Mouse (Mus musculus) Patski (cell line): ENCODE measurements around the gene C130074G19Rik. TPM values are rescaled to one million over a fixed set of nuclear protein-coding genes. Genes with fewer than 3 reads are reported as not detected.

Experiments
- ATAC-seq: fragments of 100-300 bp; one replicate; pipeline ENCODE4 v1.8.0; 2021
- CTCF ChIA-PET: fragments of 350-600 bp; sonication (Branson Sonifier 250); formaldehyde crosslinking; loops from one replicate; lab custom pipeline; 2022; ENCODE audit warnings: inconsistent platforms; lab: Charles Lee
- POLR2A ChIA-PET: fragments of 350-600 bp; sonication (Branson Sonifier 250); formaldehyde crosslinking; loops from one replicate; lab custom pipeline; 2022; ENCODE audit warnings: antibody characterized with exemption, inconsistent platforms; lab: Charles Lee
- DNase-seq: peaks from one replicate; pipeline ENCODE4 v3.0.0-alpha.2; 2011; ENCODE audit warnings: low read depth, low spot score
- H3K27me3 ChIP-seq: fragments of 371-371 bp; one replicate; pipeline ENCODE4 v1.5.1; 2021
- CTCF ChIP-seq: fragments of 100-300 bp; IDR thresholded peaks from one replicate; pipeline ENCODE4 v1.5.1; 2021
- in situ Hi-C: fragments of 300-500 bp; cut with MboI; formaldehyde crosslinking; loops from 3 replicates; pipeline ENCODE4 v1.11.1; 2018; ENCODE audit warnings: low pct_unique_long_range_greater_than_20kb, mixed read lengths
- polyA plus RNA-seq: library from polyadenylated mRNA; unstranded; gene quantifications from one replicate; pipeline ENCODE4 v1.2.3, GENCODE M21; 2021

The C130074G19Rik gene
- polyA plus RNA-seq, 1 experiment from 2014 or later, result 0.17 TPM

- ChIA-PET POLR2A (no interaction called here), CTCF (no interaction called here)
- ATAC-seq (no peak), DNase-seq (no peak)
- in situ Hi-C loops, result no loop called here
- no peaks in the 10 kb centered on the region for H3K27me3 ChIP-seq
- no peak for TF ChIP-seq CTCF
Observed at GRCm38 (mm10) chr1:184860276-184860675, 22.7 kb downstream of the C130074G19Rik start.

- H3K27me3 ChIP-seq, result no peaks in the 10 kb centered on the region
- POLR2A ChIA-PET, result no interaction called here
- no peak for TF ChIP-seq CTCF
- in situ Hi-C loops, result no loop called here
- no peak for DNase-seq
- CTCF ChIA-PET, result interaction anchor here (1.3 to 1.7 kb wide), 2 partner anchors 21 to 25 kb away, joined by 3 to 5 read pairs; no protein-coding TSS in a partner anchor
- ATAC-seq, result no peak
Observed at GRCm38 (mm10) chr1:184858253-184858652, 24.8 kb downstream of the C130074G19Rik start.

- in situ Hi-C loops, result no loop called here
- TF ChIP-seq CTCF, result no peak
- ChIA-PET POLR2A (no interaction called here), CTCF (interaction anchor here (1.3 to 1.7 kb wide), 3 partner anchors 26 to 61 kb away, joined by 3 to 5 read pairs (median 3); no protein-coding TSS in a partner anchor)
- ATAC-seq (no peak), DNase-seq (no peak)
- no peaks in the 10 kb centered on the region for H3K27me3 ChIP-seq
Observed at GRCm38 (mm10) chr1:184857216-184857615, 25.8 kb downstream of the C130074G19Rik start.

- ChIA-PET CTCF (interaction anchor here (1.4 to 3.2 kb wide), 8 partner anchors 9 to 339 kb away, joined by 5 to 21 read pairs (median 5); no protein-coding TSS in a partner anchor), POLR2A (no interaction called here)
- DNase-seq, result no peak
- ATAC-seq, result no peak
- TF ChIP-seq CTCF, result no peak
- H3K27me3 ChIP-seq, result no peaks in the 10 kb centered on the region
- in situ Hi-C loops, result loop anchor here (5.0 kb wide), 2 partner anchors 38 to 338 kb away; no protein-coding TSS in a partner anchor
Observed at GRCm38 (mm10) chr1:184853922-184854321, 29.1 kb downstream of the C130074G19Rik start.

- no peak for TF ChIP-seq CTCF
- peak; percentile 32 for ATAC-seq
Observed at GRCm38 (mm10) chr1:184853339-184853738, 29.7 kb downstream of the C130074G19Rik start.

GRCm38 (mm10) chr1:184851741-184852618, 31.0 kb downstream of the C130074G19Rik start:
- in situ Hi-C loops, result loop anchor here (5.0 kb wide), 2 partner anchors 40 to 340 kb away; no protein-coding TSS in a partner anchor
- ATAC-seq (peak; percentile 75), DNase-seq (no peak)
- H3K27me3 ChIP-seq, result no peaks in the 10 kb centered on the region
- POLR2A ChIA-PET, result no interaction called here
- no peak for TF ChIP-seq CTCF
- CTCF ChIA-PET, result interaction anchor here (1.2 to 3.2 kb wide), 8 partner anchors 11 to 65 kb away, joined by 3 to 21 read pairs (median 5); no protein-coding TSS in a partner anchor

More at GRCm38 (mm10) chr1:184853339-184853738, 29.7 kb downstream of the C130074G19Rik start:
- ChIA-PET CTCF (interaction anchor here (0.8 to 3.2 kb wide), 9 partner anchors 10 to 340 kb away, joined by 3 to 21 read pairs (median 5); no protein-coding TSS in a partner anchor), POLR2A (interaction anchor here (0.6 kb wide), 1 partner anchor 227 kb away, joined by 3 read pairs; no protein-coding TSS in a partner anchor)
- in situ Hi-C loops, result loop anchor here (5.0 kb wide), 2 partner anchors 39 to 339 kb away; no protein-coding TSS in a partner anchor
- DNase-seq, result no peak
- no peaks in the 10 kb centered on the region for H3K27me3 ChIP-seq

- DNase-seq (no peak), ATAC-seq (no peak)
- in situ Hi-C loops, result loop anchor here (5.0 kb wide), 2 partner anchors 41 to 341 kb away; no protein-coding TSS in a partner anchor
- ChIA-PET CTCF (interaction anchor here (1.3 to 3.2 kb wide), 3 partner anchors 24 to 66 kb away, joined by 3 to 21 read pairs (median 7); no protein-coding TSS in a partner anchor), POLR2A (no interaction called here)
- no peaks in the 10 kb centered on the region for H3K27me3 ChIP-seq
- no peak for TF ChIP-seq CTCF
Observed at GRCm38 (mm10) chr1:184851166-184851565, 31.9 kb downstream of the C130074G19Rik start.

- in situ Hi-C loops, result no loop called here
- ChIA-PET POLR2A (interaction anchor here (0.7 kb wide), 1 partner anchor 22 kb away, joined by 3 read pairs; no protein-coding TSS in a partner anchor), CTCF (interaction anchor here (4.5 kb wide), 1 partner anchor 22 kb away, joined by 28 read pairs; no protein-coding TSS in a partner anchor)
- no peaks in the 10 kb centered on the region for H3K27me3 ChIP-seq
- no peak for DNase-seq
- no peak for TF ChIP-seq CTCF
- no peak for ATAC-seq
Observed at GRCm38 (mm10) chr1:184846973-184847372, 36.0 kb downstream of the C130074G19Rik start.

- CTCF ChIA-PET, result interaction anchor here (4.5 kb wide), 1 partner anchor 21 kb away, joined by 28 read pairs; no protein-coding TSS in a partner anchor
- in situ Hi-C loops, result no loop called here
- peak; percentile 8 for ATAC-seq
- POLR2A ChIA-PET, result interaction anchor here (1.2 to 1.3 kb wide), 2 partner anchors 14 to 47 kb away, joined by 3 read pairs; no protein-coding TSS in a partner anchor
- H3K27me3 ChIP-seq, result no peaks in the 10 kb centered on the region
- no peak for DNase-seq
- no peak for TF ChIP-seq CTCF
Observed at GRCm38 (mm10) chr1:184846092-184846750, 36.8 kb downstream of the C130074G19Rik start, which contains the start of gene Marc2. TSS of gene Marc2 (minus strand) at chr1:184846451.
